Mouse (Mus musculus): ENCODE results near the gene Amz2.

The Amz2 gene

GRCm38 (mm10) chr11:109419961-109420566 is 5.7 kb upstream of the Amz2 start:
- intact Hi-C loops (cut with DNase I) = loop anchor here (5.0 kb wide), 1 partner anchor 43 kb away; no protein-coding TSS in a partner anchor

GRCm38 (mm10) chr11:109420567-109420962 is 5.2 kb upstream of the Amz2 start:
- intact Hi-C loops (cut with DNase I) = no loop called here

- intact Hi-C loops (cut with DNase I) = no loop called here
Observed at GRCm38 (mm10) chr11:109421205-109421604, 4.5 kb upstream of the Amz2 start.

- intact Hi-C loops (cut with DNase I) = no loop called here
Observed at GRCm38 (mm10) chr11:109422263-109422662, 3.5 kb upstream of the Amz2 start.

GRCm38 (mm10) chr11:109423294-109423693 is 2.5 kb upstream of the Amz2 start:
- intact Hi-C loops (cut with DNase I) = no loop called here

- intact Hi-C loops (cut with DNase I) = loop anchor here (5.0 kb wide), 1 partner anchor 109 kb away; no protein-coding TSS in a partner anchor
Observed at GRCm38 (mm10) chr11:109426272-109426586, 483 bp downstream of the Amz2 start.

GRCm38 (mm10) chr11:109427353-109427752 is 1.6 kb downstream of the Amz2 start:
- intact Hi-C loops (cut with DNase I) = loop anchor here (5.0 kb wide), 1 partner anchor 110 kb away; no protein-coding TSS in a partner anchor

GRCm38 (mm10) chr11:109434233-109434798 is 8.6 kb downstream of the Amz2 start:
- intact Hi-C loops (cut with DNase I) = no loop called here

GRCm38 (mm10) chr11:109436889-109437288 is 11.1 kb downstream of the Amz2 start:
- intact Hi-C loops (cut with DNase I) = no loop called here

GRCm38 (mm10) chr11:109439209-109439608 is 13.5 kb downstream of the Amz2 start:
- intact Hi-C loops (cut with DNase I) = no loop called here

GRCm38 (mm10) chr11:109439829-109440340 is 14.1 kb downstream of the Amz2 start:
- intact Hi-C loops (cut with DNase I) = loop anchor here (5.0 to 10.0 kb wide), 3 partner anchors 108 to 198 kb away; partner anchors contain the start of gene Wipi1

GRCm38 (mm10) chr11:109440641-109441040 is 14.9 kb downstream of the Amz2 start:
- intact Hi-C loops (cut with DNase I) = loop anchor here (5.0 to 10.0 kb wide), 3 partner anchors 108 to 198 kb away; partner anchors contain the start of gene Wipi1

- intact Hi-C loops (cut with DNase I) = loop anchor here (5.0 to 10.0 kb wide), 3 partner anchors 109 to 199 kb away; partner anchors contain the start of gene Wipi1
Observed at GRCm38 (mm10) chr11:109441119-109441518, 15.4 kb downstream of the Amz2 start.

- intact Hi-C loops (cut with DNase I) = loop anchor here (5.0 to 10.0 kb wide), 3 partner anchors 110 to 200 kb away; partner anchors contain the start of gene Wipi1
Observed at GRCm38 (mm10) chr11:109442166-109442730, 16.5 kb downstream of the Amz2 start.

- intact Hi-C loops (cut with DNase I) = loop anchor here (1.0 to 10.0 kb wide), 4 partner anchors 111 to 201 kb away; partner anchors contain the start of gene Wipi1
Observed at GRCm38 (mm10) chr11:109443468-109444263, 17.9 kb downstream of the Amz2 start.

GRCm38 (mm10) chr11:109444600-109444999 is 18.9 kb downstream of the Amz2 start:
- intact Hi-C loops (cut with DNase I) = loop anchor here (1.0 to 10.0 kb wide), 4 partner anchors 112 to 202 kb away; partner anchors contain the start of gene Wipi1

- intact Hi-C loops (cut with DNase I) = loop anchor here (5.0 to 10.0 kb wide), 2 partner anchors 169 to 417 kb away; partner anchors contain the start of gene Wipi1
Observed at GRCm38 (mm10) chr11:109445438-109446035, 19.8 kb downstream of the Amz2 start.

- intact Hi-C loops (cut with DNase I) = loop anchor here (2.0 kb wide), 1 partner anchor 128 kb away; no protein-coding TSS in a partner anchor
Observed at GRCm38 (mm10) chr11:109451169-109451568, 25.4 kb downstream of the Amz2 start.

GRCm38 (mm10) chr11:109456261-109456660 is 30.5 kb downstream of the Amz2 start:
- intact Hi-C loops (cut with DNase I) = no loop called here

GRCm38 (mm10) chr11:109458165-109458564 is 32.4 kb downstream of the Amz2 start:
- intact Hi-C loops (cut with DNase I) = no loop called here

GRCm38 (mm10) chr11:109460586-109460985 is 34.8 kb downstream of the Amz2 start:
- intact Hi-C loops (cut with DNase I) = no loop called here
